Mouse (Mus musculus): ENCODE measurements around the gene Adgrf1.

DNA sequence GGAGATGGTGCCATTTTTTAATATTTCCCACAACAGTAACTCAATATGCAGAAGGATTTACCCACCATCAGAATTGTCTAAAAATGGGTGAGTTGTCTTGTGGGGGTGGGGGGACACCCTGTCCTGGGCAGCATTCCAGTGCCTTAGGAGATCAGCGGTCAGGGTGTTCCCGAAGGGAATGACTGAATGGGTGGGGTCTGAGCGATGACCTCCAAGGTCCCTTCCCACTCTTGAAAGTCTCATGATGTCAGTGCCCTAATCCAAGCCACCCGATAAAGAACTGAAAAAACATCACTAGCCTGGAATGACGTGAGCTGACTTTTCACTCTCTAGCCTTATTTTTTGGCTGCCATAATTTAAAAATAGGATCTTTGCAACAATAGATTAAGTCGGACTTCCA is 95.2 kb downstream of the Adgrf1 start:
- TF ChIP-seq CTCF (IDR thresholded peaks at IDR 0.05; ENCODE audit: low read depth) (no peak), EP300 (IDR thresholded peaks at IDR 0.05; ENCODE audit: low read depth) (no peak)
